Mouse (Mus musculus) lung, embryonic 14.5 days (tissue): Measurements from ENCODE around the gene Eri3. TPM values are rescaled to one million over a fixed set of nuclear protein-coding genes. Genes with fewer than 3 reads are reported as not detected.

Experiments
- ATAC-seq: fragments of 200-750 bp; cut with Nextera tagmentation; 2 replicates; pipeline ENCODE4 v1.8.0; 2017; ENCODE audit warnings: mild to moderate bottlenecking, moderate TSS enrichment, moderate library complexity; ENCODE audit not compliant: insufficient read depth
- DNase-seq: peaks from one replicate; pipeline ENCODE4 v3.0.0-alpha.2; 2015
- H3K27ac ChIP-seq: fragments of 300-500 bp; sonication (generic); 2 replicates; pipeline ENCODE4 v1.5.1; 2014; ENCODE audit warnings: low read depth, mild to moderate bottlenecking, moderate library complexity
- H3K27me3 ChIP-seq: fragments of 300-500 bp; sonication (generic); 2 replicates; pipeline ENCODE4 v1.6.1; 2014; ENCODE audit warnings: low read length, control low read depth; ENCODE audit not compliant: insufficient read depth
- H3K36me3 ChIP-seq: fragments of 300-500 bp; sonication (generic); 2 replicates; pipeline ENCODE4 v1.6.1; 2014; ENCODE audit warnings: control low read depth; ENCODE audit not compliant: insufficient read depth
- H3K4me1 ChIP-seq: fragments of 300-500 bp; sonication (generic); 2 replicates; pipeline ENCODE4 v1.6.1; 2014; ENCODE audit warnings: antibody characterized with exemption, control low read depth; ENCODE audit not compliant: insufficient read depth
- H3K4me2 ChIP-seq: fragments of 300-500 bp; sonication (generic); 2 replicates; pipeline ENCODE4 v1.6.1; 2014; ENCODE audit warnings: mild to moderate bottlenecking
- H3K4me3 ChIP-seq: fragments of 300-500 bp; sonication (generic); 2 replicates; pipeline ENCODE4 v1.5.1; 2014; ENCODE audit warnings: low read depth, low read length
- H3K9ac ChIP-seq: fragments of 300-500 bp; sonication (generic); 2 replicates; pipeline ENCODE4 v1.6.1; 2014
- H3K9me3 ChIP-seq: fragments of 300-500 bp; sonication (generic); 2 replicates; pipeline ENCODE4 v1.6.1; 2016; ENCODE audit warnings: low read depth, low read length, control low read depth
- CTCF ChIP-seq: IDR thresholded peaks from 2 replicates; pipeline ENCODE4 v1.5.1; 2016; ENCODE audit warnings: antibody characterized with exemption, low read depth
- WGBS: fragments of 180-500 bp; shearing (Covaris S2); extraction: QIAGEN DNeasy Blood & Tissue Kit; methylation state at CpG from one replicate; pipeline ENCODE4 v1.1.7; 2014; 5-methylcytosine and 5-hydroxymethylcytosine counted together
- polyA plus RNA-seq: library from polyadenylated mRNA; unstranded; fragments of >200 nt; fragmentation: Nextera tagmentation; extraction: Ambion mirVana; gene quantifications from 2 replicates; pipeline ENCODE4 v1.2.1, GENCODE M21; 2014

Eri3 gene
- polyA plus RNA-seq, 1 experiment from 2014 or later = 173 TPM

- WGBS = 74% methylated on average over 22 of the region's 22 CpGs
- Histone ChIP-seq H3K9ac (no peak overlapping the region), H3K36me3 (peaks cover 25% of the 10 kb centered on the region; the same call in 1 of the 2 replicates), H3K4me3 (no peak overlapping the region), H3K4me2 (no peak overlapping the region), H3K9me3 (no peaks in the 10 kb centered on the region), H3K4me1 (no peaks in the 10 kb centered on the region), H3K27me3 (no peaks in the 10 kb centered on the region), H3K27ac (no peak overlapping the region)
- ATAC-seq = no peak
- DNase-seq = no peak
- no peak for TF ChIP-seq CTCF
Observed at GRCm38 (mm10) chr4:117636891-117637613, 86.9 kb downstream of the Eri3 start.

- no peak overlapping the region for H3K4me2 ChIP-seq
- no peak overlapping the region for H3K4me3 ChIP-seq
- DNase-seq = no peak
- no peak for TF ChIP-seq CTCF
- ATAC-seq = no peak
- no peaks in the 10 kb centered on the region for H3K9me3 ChIP-seq
- no peak overlapping the region for H3K27ac ChIP-seq
- H3K36me3 ChIP-seq = peaks cover 24% of the 10 kb centered on the region; the same call in 1 of the 2 replicates
- 97% methylated on average over 1 of the region's 1 CpGs for WGBS
- no peak overlapping the region for H3K9ac ChIP-seq
- H3K27me3 ChIP-seq = no peaks in the 10 kb centered on the region
- H3K4me1 ChIP-seq = no peaks in the 10 kb centered on the region
Observed at GRCm38 (mm10) chr4:117640925-117641703, 90.9 kb downstream of the Eri3 start.

DNA sequence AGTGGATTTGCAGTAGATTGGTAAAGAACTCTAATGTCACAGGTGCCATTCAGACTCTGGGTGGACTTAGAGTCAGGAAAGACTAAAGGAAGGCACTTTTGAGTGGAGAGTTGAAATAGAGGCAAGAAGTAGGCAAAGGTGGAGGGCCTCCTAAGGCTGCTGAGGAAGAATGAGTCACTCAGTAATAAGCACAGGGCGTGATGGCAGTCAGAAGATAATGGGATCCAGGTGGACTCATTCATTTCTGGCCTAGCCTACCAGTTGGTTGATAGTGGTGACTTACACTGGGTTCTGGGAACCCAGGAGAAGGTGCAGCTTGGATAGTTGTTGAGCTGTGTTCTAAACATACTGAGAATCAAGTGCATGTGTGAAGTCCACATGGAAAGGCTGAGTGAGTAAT is 91.6 kb downstream of the Eri3 start:
- H3K4me1 ChIP-seq = no peaks in the 10 kb centered on the region
- no peak overlapping the region for H3K27ac ChIP-seq
- H3K4me2 ChIP-seq = no peak overlapping the region
- ATAC-seq (no peak), DNase-seq (no peak)
- H3K27me3 ChIP-seq = no peaks in the 10 kb centered on the region
- H3K36me3 ChIP-seq = peaks cover 24% of the 10 kb centered on the region; the same call in 1 of the 2 replicates
- no peak overlapping the region for H3K9ac ChIP-seq
- H3K9me3 ChIP-seq = no peaks in the 10 kb centered on the region
- WGBS = 75% methylated on average over 1 of the region's 1 CpGs
- no peak overlapping the region for H3K4me3 ChIP-seq
- no peak for TF ChIP-seq CTCF

- no peak overlapping the region for H3K4me2 ChIP-seq
- H3K4me1 ChIP-seq = no peaks in the 10 kb centered on the region
- no peak for ATAC-seq
- no peak for DNase-seq
- H3K4me3 ChIP-seq = no peak overlapping the region
- no peak overlapping the region for H3K27ac ChIP-seq
- WGBS = 51% methylated on average over 22 of the region's 22 CpGs
- TF ChIP-seq CTCF = no peak
- peaks cover 27% of the 10 kb centered on the region; the same call in 1 of the 2 replicates for H3K36me3 ChIP-seq
- H3K9ac ChIP-seq = no peak overlapping the region
- no peaks in the 10 kb centered on the region for H3K27me3 ChIP-seq
- H3K9me3 ChIP-seq = no peaks in the 10 kb centered on the region
Observed at GRCm38 (mm10) chr4:117645031-117645435, 94.9 kb downstream of the Eri3 start.

GRCm38 (mm10) chr4:117645859-117646258 is 95.7 kb downstream of the Eri3 start:
- Histone ChIP-seq H3K4me1 (no peaks in the 10 kb centered on the region), H3K9me3 (no peaks in the 10 kb centered on the region), H3K27me3 (no peaks in the 10 kb centered on the region), H3K36me3 (peaks cover 26% of the 10 kb centered on the region), H3K4me2 (no peak overlapping the region), H3K4me3 (no peak overlapping the region), H3K27ac (no peak overlapping the region), H3K9ac (no peak overlapping the region)
- no peak for TF ChIP-seq CTCF
- no peak for ATAC-seq
- no peak for DNase-seq
- WGBS = 68% methylated on average over 2 of the region's 2 CpGs

- peaks cover 20% of the 10 kb centered on the region for H3K36me3 ChIP-seq
- DNase-seq (no peak), ATAC-seq (no peak)
- H3K4me3 ChIP-seq = no peak overlapping the region
- H3K27ac ChIP-seq = no peak overlapping the region
- H3K9ac ChIP-seq = no peak overlapping the region
- WGBS = 67% methylated on average over 8 of the region's 8 CpGs
- no peaks in the 10 kb centered on the region for H3K27me3 ChIP-seq
- H3K4me1 ChIP-seq = no peaks in the 10 kb centered on the region
- no peak overlapping the region for H3K4me2 ChIP-seq
- H3K9me3 ChIP-seq = no peaks in the 10 kb centered on the region
- no peak for TF ChIP-seq CTCF
Observed at GRCm38 (mm10) chr4:117646496-117646895, 96.3 kb downstream of the Eri3 start.
